ENCODE assay signal across 32 mouse cellular contexts in genomic region chr6:85368166-85368565, GRCm38 (mm10). TPM values are rescaled to one million over a fixed set of nuclear protein-coding genes. Genes with fewer than 3 reads are reported as not detected.
DNase-seq lines count a peak whose midpoint lies in the region; ATAC-seq and TF ChIP-seq lines count a peak whose summit lies in the region.
"Had no signal": no experiment of that assay in that cellular context is flagged by ENCODE, and none has a peak within 500 bp of the region (broad histone marks: within the 10 kb centered on the region; RNA-seq: fewer than 3 reads in every experiment).

No protein-coding gene starts in this region.

- no peak overlapping the region for H3K4me3 ChIP-seq in embryonic facial prominence, embryonic 15.5 days (replicated peaks)
- H3K4me3 ChIP-seq in embryonic facial prominence, embryonic 10.5 days = no peak overlapping the region
- no peak overlapping the region for H3K4me3 ChIP-seq in heart, embryonic 13.5 days
- H3K4me3 ChIP-seq in heart, embryonic 11.5 days (ENCODE audit: low read depth, low read length) = no peak overlapping the region
- H3K4me3 ChIP-seq in intestine, postnatal 0 days (ENCODE audit: low read depth, low read length) = no peak overlapping the region
- no peak overlapping the region for H3K4me3 ChIP-seq in intestine, embryonic 15.5 days (replicated peaks)
- peak overlapping the region; percentile 49 for H3K4me3 ChIP-seq in bone marrow macrophage, adult 2 months (ENCODE audit: insufficient read depth, low read length)
- H3K4me3 ChIP-seq: forebrain, embryonic 12.5 days; hindbrain, embryonic 12.5 days; kidney, embryonic 15.5 days; liver, embryonic 13.5 days; midbrain, embryonic 10.5 days; midbrain, embryonic 15.5 days had no signal

- no peak for TF ChIP-seq POLR2A in bone marrow macrophage, adult 2 months (IDR thresholded peaks at IDR 0.05; ENCODE audit: borderline replicate concordance, low read depth, low read length)

- DNase-seq in embryonic facial prominence, embryonic 10.5 days (ENCODE audit: low spot score) = no peak
- no peak for DNase-seq in spleen, adult 12 weeks (ENCODE audit: low spot score)
- DNase-seq: adrenal gland, adult 8-10 months; cerebellum, adult 11 months; cerebellum, postnatal 10 days; forebrain, postnatal 0 days; gastrocnemius, postnatal 14 days; liver, embryonic 13.5 days; lung, adult 18-20 months; lung, postnatal 10 days; right cerebral cortex, postnatal 25 days; spleen, adult 18-20 months; thymus, adult 18-20 months; thymus, postnatal 25 days had no signal

- H3K36me3 ChIP-seq in embryonic facial prominence, embryonic 15.5 days = 0 out of 2 replicates have a peak, but pooled peaks cover 4% of the 10 kb centered on the region
- H3K36me3 ChIP-seq in embryonic facial prominence, embryonic 10.5 days (replicated peaks) = no peaks in the 10 kb centered on the region
- peaks cover 25% of the 10 kb centered on the region for H3K36me3 ChIP-seq in heart, embryonic 13.5 days
- H3K36me3 ChIP-seq in heart, embryonic 11.5 days (ENCODE audit: control insufficient read depth, insufficient read depth, low read length) = no peaks in the 10 kb centered on the region
- H3K36me3 ChIP-seq in intestine, postnatal 0 days (ENCODE audit: control insufficient read depth, insufficient read depth) = 0 out of 2 replicates have a peak, but pooled peaks cover 7% of the 10 kb centered on the region
- H3K36me3 ChIP-seq in intestine, embryonic 15.5 days = no peaks in the 10 kb centered on the region
- H3K36me3 ChIP-seq: forebrain, embryonic 12.5 days; G1E; hindbrain, embryonic 12.5 days; kidney, embryonic 15.5 days; liver, embryonic 13.5 days; midbrain, embryonic 10.5 days; midbrain, embryonic 15.5 days had no signal

- 0 out of 2 replicates have a peak overlapping the region, but pooled peaks have one; percentile 51 for H3K27ac ChIP-seq in embryonic facial prominence, embryonic 15.5 days (replicated peaks)
- H3K27ac ChIP-seq in embryonic facial prominence, embryonic 10.5 days (replicated peaks) = no peak overlapping the region
- peak overlapping the region; percentile 96 for H3K27ac ChIP-seq in heart, embryonic 13.5 days (replicated peaks)
- H3K27ac ChIP-seq in heart, embryonic 11.5 days (ENCODE audit: low read depth, low read length) = no peak overlapping the region
- peak overlapping the region; percentile 21; the same call in 1 of the 2 replicates for H3K27ac ChIP-seq in intestine, postnatal 0 days (ENCODE audit: low read depth, low read length)
- no peak overlapping the region for H3K27ac ChIP-seq in intestine, embryonic 15.5 days
- H3K27ac ChIP-seq in bone marrow macrophage, adult 2 months (ENCODE audit: insufficient read depth, low read depth, low read length) = peak overlapping the region; percentile 100
- H3K27ac ChIP-seq: forebrain, embryonic 12.5 days; hindbrain, embryonic 12.5 days; liver, embryonic 13.5 days; midbrain, embryonic 10.5 days; midbrain, embryonic 15.5 days had no signal

- no peak for ATAC-seq in embryonic facial prominence, embryonic 15.5 days (ENCODE audit: insufficient number of reproducible peaks, low FRiP score, low TSS enrichment, low read depth)
- ATAC-seq in heart, embryonic 13.5 days (ENCODE audit: extremely low read depth, insufficient number of reproducible peaks, low FRiP score, low TSS enrichment) = no peak
- ATAC-seq in heart, embryonic 11.5 days (replicated peaks; ENCODE audit: insufficient number of reproducible peaks, low FRiP score, low TSS enrichment) = no peak
- ATAC-seq in intestine, postnatal 0 days = no peak
- no peak for ATAC-seq in intestine, embryonic 15.5 days
- ATAC-seq: forebrain, postnatal 0 days; hindbrain, postnatal 0 days; intestine, embryonic 16.5 days; midbrain, embryonic 15.5 days had no signal

- H3K27me3 ChIP-seq in embryonic facial prominence, embryonic 15.5 days = no peaks in the 10 kb centered on the region
- H3K27me3 ChIP-seq in embryonic facial prominence, embryonic 10.5 days (replicated peaks; ENCODE audit: low read depth, poor library complexity, severe bottlenecking) = peaks cover 27% of the 10 kb centered on the region
- no peaks in the 10 kb centered on the region for H3K27me3 ChIP-seq in heart, embryonic 13.5 days (replicated peaks)
- no peaks in the 10 kb centered on the region for H3K27me3 ChIP-seq in heart, embryonic 11.5 days (ENCODE audit: control insufficient read depth, insufficient read depth, low read length)
- H3K27me3 ChIP-seq in intestine, postnatal 0 days (replicated peaks; ENCODE audit: control insufficient read depth, insufficient read depth, low read length) = no peaks in the 10 kb centered on the region
- H3K27me3 ChIP-seq in intestine, embryonic 15.5 days (replicated peaks) = no peaks in the 10 kb centered on the region
- H3K27me3 ChIP-seq: kidney, embryonic 15.5 days; midbrain, embryonic 15.5 days had no signal

- peaks cover 58% of the 10 kb centered on the region for H3K4me1 ChIP-seq in embryonic facial prominence, embryonic 15.5 days
- peaks cover 3% of the 10 kb centered on the region; the same call in 1 of the 2 replicates for H3K4me1 ChIP-seq in embryonic facial prominence, embryonic 10.5 days
- peaks cover 97% of the 10 kb centered on the region for H3K4me1 ChIP-seq in heart, embryonic 13.5 days
- peaks cover 79% of the 10 kb centered on the region for H3K4me1 ChIP-seq in heart, embryonic 11.5 days (ENCODE audit: control insufficient read depth, insufficient read depth, low read length)
- H3K4me1 ChIP-seq in intestine, postnatal 0 days (replicated peaks; ENCODE audit: control insufficient read depth, insufficient read depth, low read length) = peaks cover 30% of the 10 kb centered on the region
- H3K4me1 ChIP-seq in intestine, embryonic 15.5 days (replicated peaks) = peaks cover 41% of the 10 kb centered on the region
- H3K4me1 ChIP-seq in bone marrow macrophage, adult 2 months (ENCODE audit: control insufficient read depth, insufficient read depth, low read length) = peaks cover 62% of the 10 kb centered on the region

- H3K9ac ChIP-seq in embryonic facial prominence, embryonic 15.5 days = no peak overlapping the region
- H3K9ac ChIP-seq in heart, embryonic 13.5 days = peak overlapping the region; percentile 76; the same call in 1 of the 2 replicates
- H3K9ac ChIP-seq in heart, embryonic 11.5 days (ENCODE audit: low read depth, low read length) = no peak overlapping the region
- no peak overlapping the region for H3K9ac ChIP-seq in intestine, postnatal 0 days (ENCODE audit: low read depth, low read length)
- H3K9ac ChIP-seq in intestine, embryonic 15.5 days = no peak overlapping the region
- H3K9ac ChIP-seq: forebrain, embryonic 12.5 days; forebrain, postnatal 0 days; hindbrain, embryonic 12.5 days; kidney, embryonic 15.5 days; liver, embryonic 13.5 days; midbrain, embryonic 15.5 days had no signal

- WGBS in embryonic facial prominence, embryonic 15.5 days = 91% methylated on average over 1 of the region's 1 CpGs
- WGBS in embryonic facial prominence, embryonic 10.5 days = 63% methylated on average over 1 of the region's 1 CpGs
- 87% methylated on average over 1 of the region's 1 CpGs for WGBS in heart, embryonic 13.5 days
- 75% methylated on average over 1 of the region's 1 CpGs for WGBS in heart, embryonic 11.5 days (ENCODE audit: insufficient replicate concordance)
- WGBS in intestine, postnatal 0 days = 79% methylated on average over 1 of the region's 1 CpGs
- 88% methylated on average over 1 of the region's 1 CpGs for WGBS in intestine, embryonic 15.5 days

- no peak for TF ChIP-seq CTCF in intestine, postnatal 0 days (IDR thresholded peaks at IDR 0.05; ENCODE audit: low read depth)
- no peak for TF ChIP-seq CTCF in bone marrow macrophage, adult 2 months (IDR thresholded peaks at IDR 0.05; ENCODE audit: low read depth, low read length)

- no peak overlapping the region for H3K4me2 ChIP-seq in embryonic facial prominence, embryonic 15.5 days (replicated peaks)
- H3K4me2 ChIP-seq in heart, embryonic 13.5 days = peak overlapping the region; percentile 75
- H3K4me2 ChIP-seq in heart, embryonic 11.5 days = no peak overlapping the region
- H3K4me2 ChIP-seq in intestine, postnatal 0 days (replicated peaks; ENCODE audit: low read depth) = no peak overlapping the region
- H3K4me2 ChIP-seq in intestine, embryonic 15.5 days (replicated peaks) = no peak overlapping the region
- H3K4me2 ChIP-seq: forebrain, embryonic 12.5 days; hindbrain, embryonic 12.5 days; kidney, embryonic 15.5 days; liver, embryonic 13.5 days; midbrain, embryonic 15.5 days had no signal

- no peaks in the 10 kb centered on the region for H3K9me3 ChIP-seq in embryonic facial prominence, embryonic 15.5 days (replicated peaks)
- H3K9me3 ChIP-seq in embryonic facial prominence, embryonic 10.5 days = no peaks in the 10 kb centered on the region
- H3K9me3 ChIP-seq in heart, embryonic 13.5 days = no peaks in the 10 kb centered on the region
- H3K9me3 ChIP-seq in heart, embryonic 11.5 days (replicated peaks; ENCODE audit: control insufficient read depth, low read length) = no peaks in the 10 kb centered on the region
- no peaks in the 10 kb centered on the region for H3K9me3 ChIP-seq in intestine, postnatal 0 days (ENCODE audit: control insufficient read depth)
- no peaks in the 10 kb centered on the region for H3K9me3 ChIP-seq in intestine, embryonic 15.5 days
- H3K9me3 ChIP-seq: forebrain, embryonic 12.5 days; G1E; hindbrain, embryonic 12.5 days; kidney, embryonic 15.5 days; liver, embryonic 13.5 days; midbrain, embryonic 10.5 days; midbrain, embryonic 15.5 days had no signal

RNA-seq across cellular contexts. Expression of gene Rab11fip5, which starts 6.3 kb away (rescaled TPM):
- 20.1 and 21.4 TPM in 2 replicates for polyA plus RNA-seq in embryonic facial prominence, embryonic 15.5 days (2015; fragmentation: Nextera tagmentation; extraction: Ambion mirVana)
- polyA plus RNA-seq in embryonic facial prominence, embryonic 10.5 days (2016; fragmentation: Nextera tagmentation; extraction: Ambion mirVana) = 2.3 and 3.6 TPM in 2 replicates
- 38.7 and 45.2 TPM in 2 replicates for polyA plus RNA-seq in heart, embryonic 13.5 days (2015; fragmentation: Nextera tagmentation; extraction: Ambion mirVana)
- polyA plus RNA-seq in heart, embryonic 11.5 days (2014; fragmentation: Nextera tagmentation; extraction: Ambion mirVana) = 16.1 and 17.5 TPM in 2 replicates
- polyA plus RNA-seq in intestine, postnatal 0 days (2015; fragmentation: Nextera tagmentation; extraction: Ambion mirVana) = 30.5 and 35.8 TPM in 2 replicates
- 12.0 and 14.7 TPM in 2 replicates for polyA plus RNA-seq in intestine, embryonic 15.5 days (2015; fragmentation: Nextera tagmentation; extraction: Ambion mirVana)
- polyA plus RNA-seq in bone marrow macrophage, adult 2 months (2012; ENCODE audit: insufficient read depth, insufficient read length, missing spikeins) = 145 and 160 TPM in 2 replicates
- polyA plus RNA-seq: G1E had no signal

RNA-seq across cellular contexts. Expression of gene Sfxn5, which starts 34.9 kb away (rescaled TPM):
- polyA plus RNA-seq in embryonic facial prominence, embryonic 15.5 days (2015; fragmentation: Nextera tagmentation; extraction: Ambion mirVana) = 8.0 TPM in 2 replicates
- 8.5 and 8.6 TPM in 2 replicates for polyA plus RNA-seq in embryonic facial prominence, embryonic 10.5 days (2016; fragmentation: Nextera tagmentation; extraction: Ambion mirVana)
- 3.3 and 4.6 TPM in 2 replicates for polyA plus RNA-seq in heart, embryonic 13.5 days (2015; fragmentation: Nextera tagmentation; extraction: Ambion mirVana)
- 3.6 and 5.6 TPM in 2 replicates for polyA plus RNA-seq in heart, embryonic 11.5 days (2014; fragmentation: Nextera tagmentation; extraction: Ambion mirVana)
- polyA plus RNA-seq in intestine, postnatal 0 days (2015; fragmentation: Nextera tagmentation; extraction: Ambion mirVana) = 3.2 and 3.4 TPM in 2 replicates
- polyA plus RNA-seq in intestine, embryonic 15.5 days (2015; fragmentation: Nextera tagmentation; extraction: Ambion mirVana) = 6.7 and 7.7 TPM in 2 replicates
- polyA plus RNA-seq in bone marrow macrophage, adult 2 months (2012; ENCODE audit: insufficient read depth, insufficient read length, missing spikeins) = 14.2 and 15.2 TPM in 2 replicates

RNA-seq across cellular contexts. Expression of gene Noto, which starts 55.5 kb away (rescaled TPM):
- polyA plus RNA-seq in embryonic facial prominence, embryonic 15.5 days (2015; fragmentation: Nextera tagmentation; extraction: Ambion mirVana) = not detected in 2 replicates
- polyA plus RNA-seq in embryonic facial prominence, embryonic 10.5 days (2016; fragmentation: Nextera tagmentation; extraction: Ambion mirVana) = not detected in 2 replicates
- polyA plus RNA-seq in heart, embryonic 13.5 days (2015; fragmentation: Nextera tagmentation; extraction: Ambion mirVana) = not detected in 2 replicates
- polyA plus RNA-seq in heart, embryonic 11.5 days (2014; fragmentation: Nextera tagmentation; extraction: Ambion mirVana) = not detected in 2 replicates
- not detected in 2 replicates for polyA plus RNA-seq in intestine, postnatal 0 days (2015; fragmentation: Nextera tagmentation; extraction: Ambion mirVana)
- polyA plus RNA-seq in intestine, embryonic 15.5 days (2015; fragmentation: Nextera tagmentation; extraction: Ambion mirVana) = not detected in 2 replicates
- polyA plus RNA-seq in bone marrow macrophage, adult 2 months (2012; ENCODE audit: insufficient read depth, insufficient read length, missing spikeins) = not detected in 2 replicates
- polyA plus RNA-seq: embryonic facial prominence, embryonic 14.5 days; forebrain, embryonic 12.5 days; forebrain, postnatal 0 days; G1E; hindbrain, embryonic 12.5 days; hindbrain, postnatal 0 days; intestine, embryonic 16.5 days; kidney, embryonic 15.5 days; limb, embryonic 14.5 days; liver, embryonic 13.5 days; midbrain, embryonic 10.5 days; midbrain, embryonic 15.5 days; neural tube, embryonic 11.5 days; stomach, embryonic 16.5 days had no signal

Comparison
In these comparisons a context has a peak if more than half of its experiments do, and no peak if none do; other contexts are left out.
1. H3K27ac ChIP-seq: peak in embryonic facial prominence, embryonic 15.5 days (single experiment), heart, embryonic 13.5 days (single experiment), intestine, postnatal 0 days (single experiment) and bone marrow macrophage, adult 2 months (single experiment); none in embryonic facial prominence, embryonic 10.5 days (single experiment), heart, embryonic 11.5 days (single experiment) and intestine, embryonic 15.5 days (single experiment).